Mouse (Mus musculus) megakaryocyte-erythroid progenitor cell, adult 5 weeks (primary cell): Measurements from ENCODE around the gene Krt83. TPM values are rescaled to one million over a fixed set of nuclear protein-coding genes. Genes with fewer than 3 reads are reported as not detected.

Source experiments
- polyA plus RNA-seq: library from polyadenylated mRNA; stranded (reverse); fragments of >175 nt; gene quantifications from 2 replicates; pipeline ENCODE4 v1.2.3, GENCODE M21; 2012

Krt83 gene
- polyA plus RNA-seq: 0.38 and 0.40 TPM in 2 replicates

DNA sequence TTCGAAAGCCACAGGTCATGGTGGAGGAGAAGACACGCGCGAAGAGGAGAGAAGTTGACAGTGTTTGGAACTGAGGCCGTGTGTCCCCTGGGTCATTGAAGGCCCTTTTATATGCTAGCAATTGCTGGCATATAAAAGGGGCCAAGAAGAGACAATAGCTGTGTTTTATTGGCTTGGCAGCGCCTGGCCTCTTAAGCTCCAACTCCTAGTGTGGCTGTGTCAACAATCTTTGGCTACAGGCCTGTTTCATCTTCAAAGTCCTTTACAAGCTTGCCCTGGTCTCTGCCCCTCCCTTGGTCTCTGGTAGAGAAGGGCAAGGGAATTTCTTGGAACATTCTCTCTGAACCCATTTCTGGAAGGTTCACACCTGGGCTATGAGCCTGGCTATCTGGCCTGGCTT, at the start of gene Krt83:
TSS of gene Krt83 (minus strand) at position 82 of the 400 bp plus-strand sequence.

DNA sequence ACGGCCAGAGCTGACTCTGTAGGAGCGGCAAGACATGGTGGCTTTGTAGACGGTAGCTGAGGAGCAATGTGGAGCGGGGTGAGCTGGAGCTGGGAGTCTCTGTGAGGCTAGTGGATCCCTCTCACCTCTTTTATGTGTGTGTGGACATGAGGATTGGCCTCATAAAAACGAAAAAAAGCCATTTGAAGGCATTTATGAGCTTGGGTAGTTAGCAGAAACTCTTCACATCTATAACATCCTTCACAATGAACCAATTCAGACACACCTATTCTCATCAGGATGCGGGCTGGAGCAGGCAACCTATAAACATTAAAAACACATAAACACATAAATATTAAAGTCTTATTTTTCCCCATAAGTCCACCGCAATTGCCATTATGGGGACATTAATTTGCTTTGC, 41.4 kb upstream of the Krt83 start, which contains the start of gene Krt84:
TSS of gene Krt84 (minus strand) at position 101 of the 400 bp plus-strand sequence.

DNA sequence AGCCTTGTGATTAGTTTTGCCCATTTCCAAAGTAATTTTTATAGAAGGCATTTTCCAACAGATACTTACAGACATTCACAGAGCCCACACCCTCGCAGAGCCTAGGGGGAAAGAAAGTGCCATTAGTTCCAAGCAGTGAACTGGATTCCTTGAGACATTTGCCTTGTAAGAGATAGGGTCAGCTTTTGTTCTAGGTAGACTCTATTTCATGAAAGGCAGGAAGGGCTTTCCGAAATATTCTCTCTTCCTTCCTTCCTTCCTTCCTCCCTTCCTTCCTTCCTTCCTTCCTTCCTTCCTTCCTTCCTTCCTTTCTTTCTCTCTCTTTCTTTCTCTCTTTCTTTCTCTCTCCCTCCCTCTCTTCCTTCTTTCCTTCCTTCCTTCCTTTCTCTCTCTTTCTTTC, 25.8 kb upstream of the Krt83 start, which contains the start of gene Gm49425:
TSS of gene Gm49425 (minus strand) at position 101 of the 400 bp plus-strand sequence.

DNA sequence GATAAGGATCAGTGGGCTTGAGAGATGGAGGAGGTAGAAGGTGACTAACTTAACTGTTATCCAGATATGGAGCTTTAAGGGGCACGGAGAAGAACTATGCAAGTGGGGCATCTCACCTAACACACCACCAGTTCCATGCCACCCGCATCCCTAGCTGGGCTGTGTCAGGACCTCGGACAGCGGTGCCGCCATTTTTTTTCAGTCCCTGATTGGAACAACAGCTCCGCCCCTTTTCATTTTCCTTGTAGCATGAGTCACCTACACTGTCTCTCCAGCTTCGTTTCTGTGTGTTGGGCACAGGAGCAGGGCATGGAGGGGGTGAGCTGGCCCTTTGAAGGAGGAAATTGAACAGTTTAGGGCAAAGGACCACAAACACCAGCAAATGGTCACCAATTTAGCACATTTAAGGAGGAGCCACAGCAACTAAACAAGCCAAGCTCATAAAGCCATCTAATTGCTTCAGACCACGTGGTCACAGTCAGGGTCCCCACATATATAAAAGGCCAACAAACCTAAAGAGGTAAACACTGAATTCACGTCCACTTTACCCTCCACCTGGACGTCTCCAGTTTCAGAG, 18.3 kb downstream of the Krt83 start, which contains the start of gene Krt86:
TSS of gene Krt86 (plus strand) at position 527 of the 577 bp plus-strand sequence.

DNA sequence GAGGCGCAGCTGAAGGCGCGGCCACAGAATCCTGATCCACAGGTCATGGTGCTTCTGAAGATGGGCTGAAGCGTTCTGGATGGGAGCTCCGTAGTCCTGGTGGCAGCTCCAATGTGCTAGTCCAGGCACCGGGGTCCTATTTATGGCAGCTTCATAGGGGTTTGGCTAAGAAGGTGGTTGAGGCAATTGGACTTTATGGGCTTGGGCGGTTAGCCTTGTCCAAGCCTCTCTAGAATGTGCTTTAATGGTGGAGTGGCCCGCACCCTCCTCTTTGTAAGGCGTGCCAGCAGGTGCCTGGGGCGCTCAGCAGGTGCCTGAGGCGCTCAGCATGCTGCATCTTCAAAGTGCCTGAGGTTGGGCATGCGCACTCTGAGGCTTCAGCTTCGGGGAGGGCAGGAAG, 27.7 kb downstream of the Krt83 start, which contains the start of gene Krt81:
TSS of gene Krt81 (minus strand) at position 101 of the 400 bp plus-strand sequence.

DNA sequence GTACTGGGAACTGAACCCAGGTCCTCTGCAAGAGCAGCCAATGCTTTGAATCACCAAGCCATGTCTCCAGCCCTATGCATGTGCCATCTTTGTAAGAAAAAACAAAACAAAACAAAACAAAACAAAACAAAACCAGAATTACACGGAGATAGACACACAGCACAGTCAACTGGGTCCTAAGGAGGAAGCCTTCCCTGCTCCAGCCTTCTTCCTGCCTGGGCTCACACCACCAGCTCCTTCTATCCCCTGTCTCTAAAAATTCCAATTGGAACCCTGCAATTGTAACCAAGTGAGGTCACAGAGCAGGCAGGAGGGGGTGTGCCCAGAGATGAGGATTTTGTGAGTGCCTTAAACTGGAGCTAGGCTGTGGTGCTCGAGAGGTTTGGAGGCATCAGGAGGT, 43.9 kb downstream of the Krt83 start, which contains the start of gene Krt88:
TSS of gene Krt88 (plus strand) at position 301 of the 400 bp plus-strand sequence.

DNA sequence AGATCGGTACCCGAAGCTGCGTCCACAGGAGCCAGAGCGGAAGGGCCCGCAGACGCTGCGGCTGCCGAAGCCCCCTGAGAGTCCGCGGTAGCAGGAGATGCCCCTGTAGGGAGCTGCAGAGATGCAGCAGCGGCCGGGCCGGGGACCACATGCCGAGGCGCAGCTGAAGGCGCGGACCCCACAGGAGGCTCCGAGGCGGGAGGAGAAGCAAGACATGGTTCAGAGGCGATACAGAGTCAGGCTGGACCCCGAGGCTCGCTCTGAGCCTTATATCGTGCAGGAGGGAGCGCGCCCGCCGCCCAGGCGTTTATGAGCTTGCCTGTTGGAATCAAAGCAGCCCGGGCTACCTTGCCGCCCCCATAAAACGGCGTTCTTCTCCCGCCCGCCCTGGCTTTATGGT, 52.8 kb downstream of the Krt83 start, which contains the start of gene Krt87:
TSS of gene Krt87 (minus strand) at position 250 of the 400 bp plus-strand sequence.

Other genes starting within 250 kb of the Krt83 start
- 218 and 261 TPM in 2 replicates for gene Nr4a1, start 237.2 kb downstream of the Krt83 start, polyA plus RNA-seq
- gene Atg101, start 207.2 kb downstream of the Krt83 start, polyA plus RNA-seq: 68.8 and 70.0 TPM in 2 replicates
- gene 6030408B16Rik, start 198.3 kb downstream of the Krt83 start, polyA plus RNA-seq: 0.05 and 0.25 TPM in 2 replicates
- gene Krt80, start 121.3 kb downstream of the Krt83 start, polyA plus RNA-seq: 1.8 and 1.9 TPM in 2 replicates
- gene Krt7, start 80.5 kb downstream of the Krt83 start, polyA plus RNA-seq: 0.37 and 1.1 TPM in 2 replicates
- gene Krt87, start 52.7 kb downstream of the Krt83 start, polyA plus RNA-seq: 0.03 TPM in 1 of 2 replicates, not detected in the other
- gene Krt88, start 43.8 kb downstream of the Krt83 start, polyA plus RNA-seq: not detected in 2 replicates
- gene Krt81, start 27.8 kb downstream of the Krt83 start, polyA plus RNA-seq: not detected in 2 replicates
- 0.08 and 0.31 TPM in 2 replicates for gene Krt86, start 18.0 kb downstream of the Krt83 start, polyA plus RNA-seq
- gene Gm49425, start 25.7 kb upstream of the Krt83 start, polyA plus RNA-seq: not detected in 2 replicates
- not detected in 2 replicates for gene Krt84, start 41.3 kb upstream of the Krt83 start, polyA plus RNA-seq
- not detected in 2 replicates for gene Krt82, start 59.2 kb upstream of the Krt83 start, polyA plus RNA-seq
- gene Krt90, start 71.4 kb upstream of the Krt83 start, polyA plus RNA-seq: not detected in 2 replicates
- gene Krt75, start 82.4 kb upstream of the Krt83 start, polyA plus RNA-seq: not detected in 2 replicates
- gene Gm5414, start 136.7 kb upstream of the Krt83 start, polyA plus RNA-seq: not detected in 2 replicates
- gene Gm5478, start 155.9 kb upstream of the Krt83 start, polyA plus RNA-seq: not detected in 2 replicates
- not detected in 2 replicates for gene Krt6b, start 188.8 kb upstream of the Krt83 start, polyA plus RNA-seq
- gene Krt6a, start 202.8 kb upstream of the Krt83 start, polyA plus RNA-seq: not detected in 2 replicates
- not detected in 2 replicates for gene Krt5, start 221.4 kb upstream of the Krt83 start, polyA plus RNA-seq